Mouse (Mus musculus) lung, adult 2 months (tissue): ENCODE results near the gene AK157302.

Experiments
- CTCF ChIP-seq: fragments of 200-500 bp; IDR thresholded peaks from 2 replicates; pipeline ENCODE4 v1.5.1; 2011; ENCODE audit warnings: mild to moderate bottlenecking, low read length, control low read depth; ENCODE audit not compliant: insufficient read depth
- POLR2A ChIP-seq: fragments of 200-500 bp; IDR thresholded peaks from 2 replicates; pipeline ENCODE4 v1.6.1; 2011; ENCODE audit warnings: low read depth, mild to moderate bottlenecking, control low read depth, low read length, borderline replicate concordance; ENCODE audit errors: extremely low read depth

- TF ChIP-seq CTCF (no peak), POLR2A (no peak)
Measured at GRCm38 (mm10) chr13:21472427-21472826, 22.6 kb upstream of the AK157302 start.
